Mouse (Mus musculus): ENCODE data around the gene Myom1. TPM values are rescaled to one million over a fixed set of nuclear protein-coding genes. Genes with fewer than 3 reads are reported as not detected.

Myom1 gene
- polyA plus RNA-seq, 1 experiment from 2014 or later: 1.9 TPM

DNA sequence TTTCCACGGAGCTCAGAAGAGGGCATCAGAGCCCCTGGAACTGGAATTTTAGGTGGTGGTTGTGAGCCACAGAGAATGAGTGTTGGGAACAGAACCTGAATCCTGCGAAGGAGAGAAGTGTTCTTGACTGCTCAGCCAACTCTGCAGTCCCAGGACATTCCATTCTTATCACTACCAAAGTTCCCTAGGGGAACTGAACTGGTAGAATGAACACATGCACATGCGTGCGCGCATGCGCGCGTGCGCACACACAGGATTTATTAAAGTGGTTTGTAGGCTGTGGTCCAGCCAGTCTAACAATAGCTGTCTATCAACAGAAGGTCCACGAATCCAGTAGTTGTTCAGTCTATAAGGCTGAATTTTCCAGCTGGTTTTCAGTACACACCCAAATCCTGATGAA lies 21.6 kb downstream of the Myom1 start:
- Histone ChIP-seq H3K36me3 (no peaks in the 10 kb centered on the region), H3K9ac (no peak overlapping the region), H3K27ac (no peak overlapping the region), H3K4me2 (replicated peaks) (no peak overlapping the region), H3K4me3 (no peak overlapping the region), H3K4me1 (peaks cover 2% of the 10 kb centered on the region; the same call in 1 of the 2 replicates), H3K27me3 (no peaks in the 10 kb centered on the region), H3K9me3 (replicated peaks) (no peaks in the 10 kb centered on the region)
- no peak for ATAC-seq (ENCODE audit: low FRiP score)
- 91% methylated on average over 10 of the region's 10 CpGs for WGBS

GRCm38 (mm10) chr17:71025922-71026321 lies 23.5 kb downstream of the Myom1 start:
- H3K4me2 ChIP-seq (replicated peaks): no peak overlapping the region
- H3K36me3 ChIP-seq: no peaks in the 10 kb centered on the region
- no peak overlapping the region for H3K9ac ChIP-seq
- H3K27ac ChIP-seq: no peak overlapping the region
- ATAC-seq (ENCODE audit: low FRiP score): no peak
- H3K4me1 ChIP-seq: no peaks in the 10 kb centered on the region
- WGBS: 81% methylated on average over 8 of the region's 8 CpGs
- no peak overlapping the region for H3K4me3 ChIP-seq
- H3K27me3 ChIP-seq: no peaks in the 10 kb centered on the region
- no peaks in the 10 kb centered on the region for H3K9me3 ChIP-seq (replicated peaks)

- no peak overlapping the region for H3K9ac ChIP-seq
- no peak overlapping the region for H3K4me3 ChIP-seq
- no peaks in the 10 kb centered on the region for H3K27me3 ChIP-seq
- 95% methylated on average over 3 of the region's 3 CpGs for WGBS
- no peaks in the 10 kb centered on the region for H3K9me3 ChIP-seq (replicated peaks)
- no peak for ATAC-seq (ENCODE audit: low FRiP score)
- no peaks in the 10 kb centered on the region for H3K4me1 ChIP-seq
- no peaks in the 10 kb centered on the region for H3K36me3 ChIP-seq
- H3K27ac ChIP-seq: no peak overlapping the region
- no peak overlapping the region for H3K4me2 ChIP-seq (replicated peaks)
Measured at GRCm38 (mm10) chr17:71027186-71027585, 24.8 kb downstream of the Myom1 start.

- H3K4me3 ChIP-seq: no peak overlapping the region
- no peak overlapping the region for H3K27ac ChIP-seq
- H3K36me3 ChIP-seq: no peaks in the 10 kb centered on the region
- no peak overlapping the region for H3K9ac ChIP-seq
- ATAC-seq (ENCODE audit: low FRiP score): no peak
- no peak overlapping the region for H3K4me2 ChIP-seq (replicated peaks)
- WGBS: 86% methylated on average over 10 of the region's 10 CpGs
- H3K4me1 ChIP-seq: no peaks in the 10 kb centered on the region
- no peaks in the 10 kb centered on the region for H3K27me3 ChIP-seq
- H3K9me3 ChIP-seq (replicated peaks): no peaks in the 10 kb centered on the region
Measured at GRCm38 (mm10) chr17:71032719-71033118, 30.3 kb downstream of the Myom1 start.

- H3K36me3 ChIP-seq: no peaks in the 10 kb centered on the region
- peaks cover 3% of the 10 kb centered on the region; the same call in 1 of the 2 replicates for H3K4me1 ChIP-seq
- H3K4me2 ChIP-seq (replicated peaks): no peak overlapping the region
- no peak overlapping the region for H3K9ac ChIP-seq
- H3K4me3 ChIP-seq: no peak overlapping the region
- H3K27ac ChIP-seq: no peak overlapping the region
- no peaks in the 10 kb centered on the region for H3K27me3 ChIP-seq
- whole genome bisulfite sequencing: 85% methylated on average over 5 of the region's 5 CpGs
- ATAC-seq (ENCODE audit: low FRiP score): no peak
- H3K9me3 ChIP-seq (replicated peaks): no peaks in the 10 kb centered on the region
Measured at GRCm38 (mm10) chr17:71034472-71034871, 32.0 kb downstream of the Myom1 start.

GRCm38 (mm10) chr17:71037188-71037587 lies 34.8 kb downstream of the Myom1 start:
- H3K4me3 ChIP-seq: no peak overlapping the region
- ATAC-seq (ENCODE audit: low FRiP score): no peak
- H3K27me3 ChIP-seq: no peaks in the 10 kb centered on the region
- H3K4me2 ChIP-seq (replicated peaks): no peak overlapping the region
- no peaks in the 10 kb centered on the region for H3K9me3 ChIP-seq (replicated peaks)
- H3K27ac ChIP-seq: no peak overlapping the region
- no peak overlapping the region for H3K9ac ChIP-seq
- no peaks in the 10 kb centered on the region for H3K36me3 ChIP-seq
- WGBS: 82% methylated on average over 7 of the region's 7 CpGs
- peaks cover 14% of the 10 kb centered on the region for H3K4me1 ChIP-seq

- WGBS: 72% methylated on average over 5 of the region's 5 CpGs
- Histone ChIP-seq H3K27ac (no peak overlapping the region), H3K4me1 (peaks cover 14% of the 10 kb centered on the region), H3K36me3 (no peaks in the 10 kb centered on the region), H3K27me3 (no peaks in the 10 kb centered on the region), H3K4me3 (no peak overlapping the region), H3K4me2 (replicated peaks) (no peak overlapping the region), H3K9ac (no peak overlapping the region), H3K9me3 (replicated peaks) (no peaks in the 10 kb centered on the region)
- no peak for ATAC-seq (ENCODE audit: low FRiP score)
Measured at GRCm38 (mm10) chr17:71038812-71039211, 36.4 kb downstream of the Myom1 start.

DNA sequence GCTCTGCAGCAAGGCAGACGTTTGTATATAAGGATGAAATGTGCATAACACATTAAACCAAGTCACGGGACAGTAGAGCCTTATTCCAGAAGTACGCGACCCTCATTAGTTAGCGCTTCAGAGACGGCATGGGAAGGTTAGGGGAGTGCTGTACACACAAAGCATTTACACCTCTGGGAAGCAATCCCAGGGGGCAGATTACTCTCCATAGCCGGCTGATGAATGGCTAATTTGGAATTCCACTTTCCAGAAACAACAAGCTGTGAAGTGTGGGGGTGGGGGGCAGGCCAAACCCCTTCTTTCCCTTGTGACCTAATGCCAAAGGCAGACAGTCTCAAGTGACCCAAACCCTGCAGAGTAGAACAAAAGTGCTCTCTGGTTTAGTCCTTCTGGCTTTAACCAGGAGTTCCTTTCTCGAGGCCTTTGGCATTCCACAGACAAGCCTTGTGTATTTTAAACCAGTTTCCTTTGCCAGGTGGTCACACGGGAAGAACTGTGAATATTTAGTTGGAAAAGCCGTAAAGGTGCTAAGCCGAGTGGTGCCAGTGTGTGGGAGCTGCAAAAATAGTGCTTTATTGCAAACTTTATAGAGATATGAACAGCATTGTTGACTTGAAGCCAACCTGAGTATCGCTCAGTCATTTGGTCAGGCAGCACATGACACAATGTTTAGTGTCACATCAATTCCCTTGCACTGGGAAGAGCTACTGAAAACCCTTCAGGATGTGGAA lies 37.6 kb downstream of the Myom1 start:
- Histone ChIP-seq H3K27ac (no peak overlapping the region), H3K4me3 (no peak overlapping the region), H3K27me3 (no peaks in the 10 kb centered on the region), H3K9ac (no peak overlapping the region), H3K9me3 (replicated peaks) (no peaks in the 10 kb centered on the region), H3K4me2 (replicated peaks) (no peak overlapping the region; the same call in 1 of the 2 replicates), H3K36me3 (no peaks in the 10 kb centered on the region), H3K4me1 (peaks cover 14% of the 10 kb centered on the region)
- 24% methylated on average over 12 of the region's 12 CpGs for WGBS
- peak; percentile 64; the same call in 1 of the 2 replicates for ATAC-seq (ENCODE audit: low FRiP score)

DNA sequence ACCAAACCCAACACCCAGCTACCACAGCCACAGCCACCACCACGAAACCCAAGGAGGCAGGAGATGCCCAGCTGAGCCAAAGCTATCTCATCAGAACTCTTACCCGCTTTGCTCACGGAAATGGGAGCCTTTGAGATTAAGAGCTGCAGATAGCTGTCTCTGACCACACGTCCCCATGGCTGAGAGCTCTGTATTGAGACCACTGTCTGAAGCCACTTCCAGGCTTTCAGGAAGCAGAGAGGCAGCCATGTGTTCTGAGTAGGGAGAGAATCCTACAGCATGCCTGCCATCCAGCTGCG lies 38.1 kb downstream of the Myom1 start:
- 63% methylated on average over 5 of the region's 5 CpGs for WGBS
- no peaks in the 10 kb centered on the region for H3K9me3 ChIP-seq (replicated peaks)
- H3K27ac ChIP-seq: no peak overlapping the region
- no peak overlapping the region for H3K9ac ChIP-seq
- no peaks in the 10 kb centered on the region for H3K27me3 ChIP-seq
- no peak for ATAC-seq (ENCODE audit: low FRiP score)
- H3K4me1 ChIP-seq: peaks cover 14% of the 10 kb centered on the region
- H3K4me2 ChIP-seq (replicated peaks): no peak overlapping the region
- no peak overlapping the region for H3K4me3 ChIP-seq
- H3K36me3 ChIP-seq: no peaks in the 10 kb centered on the region

- Histone ChIP-seq H3K4me3 (no peak overlapping the region), H3K27ac (no peak overlapping the region), H3K9ac (no peak overlapping the region), H3K4me2 (replicated peaks) (no peak overlapping the region), H3K9me3 (replicated peaks) (no peaks in the 10 kb centered on the region), H3K4me1 (peaks cover 14% of the 10 kb centered on the region), H3K36me3 (no peaks in the 10 kb centered on the region), H3K27me3 (no peaks in the 10 kb centered on the region)
- WGBS: 100% methylated on average over 1 of the region's 1 CpGs
- no peak for ATAC-seq (ENCODE audit: low FRiP score)
Measured at GRCm38 (mm10) chr17:71042645-71043044, 40.2 kb downstream of the Myom1 start.

GRCm38 (mm10) chr17:71045591-71045990 lies 43.2 kb downstream of the Myom1 start:
- WGBS: 81% methylated on average over 9 of the region's 9 CpGs
- H3K4me1 ChIP-seq: peaks cover under 1% of the 10 kb centered on the region; the same call in 1 of the 2 replicates
- no peaks in the 10 kb centered on the region for H3K36me3 ChIP-seq
- ATAC-seq (ENCODE audit: low FRiP score): no peak
- H3K9ac ChIP-seq: no peak overlapping the region
- no peak overlapping the region for H3K4me2 ChIP-seq (replicated peaks)
- no peak overlapping the region for H3K4me3 ChIP-seq
- H3K9me3 ChIP-seq (replicated peaks): no peaks in the 10 kb centered on the region
- no peaks in the 10 kb centered on the region for H3K27me3 ChIP-seq
- no peak overlapping the region for H3K27ac ChIP-seq

DNA sequence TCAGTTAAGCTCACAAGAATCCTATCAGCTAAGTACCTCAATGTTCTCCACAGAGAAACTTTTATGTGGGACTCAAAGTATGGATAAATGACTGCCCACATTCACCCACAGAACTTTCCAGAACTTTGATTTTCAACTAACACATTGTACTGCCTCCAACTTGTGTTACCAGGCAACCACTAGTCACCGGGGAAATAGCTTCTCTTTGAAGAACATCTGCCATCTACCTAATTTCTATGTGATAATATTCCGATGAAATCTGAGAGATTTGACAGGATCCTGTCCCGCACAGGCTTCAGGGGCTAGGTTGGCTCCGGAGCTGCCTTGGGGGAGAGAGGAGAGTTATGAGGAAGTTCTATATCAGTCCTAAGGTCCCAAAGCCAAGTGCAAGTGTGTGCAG lies 44.4 kb downstream of the Myom1 start:
- no peak for ATAC-seq (ENCODE audit: low FRiP score)
- no peak overlapping the region for H3K9ac ChIP-seq
- H3K27ac ChIP-seq: no peak overlapping the region
- H3K36me3 ChIP-seq: no peaks in the 10 kb centered on the region
- H3K27me3 ChIP-seq: no peaks in the 10 kb centered on the region
- H3K9me3 ChIP-seq (replicated peaks): no peaks in the 10 kb centered on the region
- H3K4me1 ChIP-seq: no peaks in the 10 kb centered on the region
- H3K4me2 ChIP-seq (replicated peaks): no peak overlapping the region
- 90% methylated on average over 4 of the region's 4 CpGs for WGBS
- H3K4me3 ChIP-seq: no peak overlapping the region

- 90% methylated on average over 8 of the region's 8 CpGs for WGBS
- no peak for ATAC-seq (ENCODE audit: low FRiP score)
- H3K27ac ChIP-seq: no peak overlapping the region
- no peaks in the 10 kb centered on the region for H3K27me3 ChIP-seq
- H3K4me2 ChIP-seq (replicated peaks): no peak overlapping the region
- H3K4me3 ChIP-seq: no peak overlapping the region
- H3K9ac ChIP-seq: no peak overlapping the region
- H3K4me1 ChIP-seq: no peaks in the 10 kb centered on the region
- no peaks in the 10 kb centered on the region for H3K9me3 ChIP-seq (replicated peaks)
- H3K36me3 ChIP-seq: no peaks in the 10 kb centered on the region
Measured at GRCm38 (mm10) chr17:71049292-71049691, 46.9 kb downstream of the Myom1 start.
